Mouse (Mus musculus) cerebellum, postnatal 10 days (tissue): Measurements from ENCODE around the gene Cox19.
A peak's percentile ranks its signal among the peaks of the same experiment; 100 is the strongest.

Source experiments
- DNase-seq, 2 experiments: peaks; one replicate each; pipeline ENCODE4 v3.0.0; 2021; ENCODE audit warnings: mixed read lengths in 2 of 2

The Cox19 gene

DNA sequence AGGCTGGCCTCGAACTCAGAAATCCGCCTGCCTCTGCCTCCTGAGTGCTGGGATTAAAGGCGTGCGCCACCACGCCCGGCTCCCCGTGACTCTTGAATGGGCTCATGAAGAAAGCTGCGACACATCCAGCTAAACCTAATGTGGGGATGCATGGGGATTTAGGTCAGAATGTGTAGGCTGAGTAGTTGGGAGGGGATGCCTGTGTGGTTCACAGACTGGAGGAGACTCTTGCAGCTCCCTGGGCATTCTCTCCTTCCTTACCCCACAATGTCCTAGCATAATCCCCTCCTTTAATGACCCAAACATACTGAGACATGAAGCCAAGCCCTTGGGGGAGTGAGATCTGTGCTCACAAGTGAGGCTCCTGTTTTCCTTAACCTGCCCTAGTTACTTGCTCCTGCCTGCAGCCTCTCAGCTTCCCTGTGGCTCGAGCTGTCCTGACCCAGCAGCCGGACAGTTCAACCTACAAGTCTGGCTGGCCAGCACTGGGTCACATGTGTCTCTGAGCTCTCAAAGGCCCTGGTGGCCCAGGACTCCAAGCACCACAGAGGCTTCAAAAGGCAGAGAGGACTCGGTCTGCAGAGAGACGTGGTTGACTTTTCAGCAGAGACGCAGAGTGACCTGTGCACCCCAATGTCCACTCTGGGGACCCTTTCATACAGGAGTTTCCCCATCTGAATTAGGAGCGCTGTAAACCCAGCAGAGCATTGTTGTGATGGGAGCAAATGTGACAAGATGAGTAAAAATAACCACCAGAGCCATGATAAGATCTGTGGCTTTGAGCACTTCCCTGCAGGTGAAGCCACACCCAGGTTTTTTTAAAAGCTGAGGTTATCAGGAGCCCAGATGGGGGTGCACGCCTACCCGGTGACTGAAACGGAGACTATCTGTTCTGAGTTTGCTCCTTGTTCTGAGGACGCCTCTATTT, 30.6 kb upstream of the Cox19 start:
- peak in 1 of 2 experiments; percentile 31 for DNase-seq

DNA sequence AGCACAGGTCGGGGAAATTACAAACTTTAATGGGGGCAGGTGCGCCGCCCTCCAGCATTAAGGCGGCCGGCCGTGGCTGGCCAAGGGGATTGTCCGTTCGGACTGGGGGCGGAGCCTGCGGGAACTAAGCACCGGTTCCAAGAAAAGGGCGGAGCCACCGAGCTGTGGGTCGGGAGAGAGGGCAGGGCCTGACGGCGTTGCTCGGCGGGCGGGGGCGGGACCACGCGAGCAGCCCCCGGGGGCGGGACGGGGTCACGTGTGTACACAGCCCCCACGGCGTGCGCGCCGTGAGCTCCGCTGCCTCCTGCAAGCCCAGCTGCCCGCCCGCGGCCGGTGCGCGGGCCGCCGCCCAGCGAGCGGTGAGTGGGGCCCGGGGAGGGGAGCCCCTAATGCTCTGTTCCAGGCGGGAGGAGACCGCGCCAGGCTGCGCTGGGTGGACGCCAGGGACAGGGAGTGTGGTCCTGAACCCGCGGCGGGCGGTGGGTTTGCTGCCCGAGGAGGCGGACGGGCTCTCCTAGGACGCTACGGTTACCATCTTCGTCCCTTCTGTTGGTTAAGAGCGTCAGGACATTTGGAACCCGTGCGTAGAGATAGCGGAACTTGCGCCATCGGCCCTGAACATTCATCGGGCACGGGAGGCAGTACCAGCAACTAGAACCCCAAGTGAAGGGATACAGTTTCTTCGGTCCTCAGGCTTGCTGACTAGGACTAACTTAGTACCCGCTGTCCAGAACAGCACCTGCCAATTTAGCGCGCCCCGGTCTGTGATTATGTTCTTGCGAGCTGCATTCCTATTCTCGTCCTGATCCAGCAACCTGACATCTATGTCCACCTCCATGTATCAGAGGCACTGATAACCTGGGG, 29.4 kb upstream of the Cox19 start:
- peak; percentile 95 to 96 for DNase-seq

GRCm38 (mm10) chr5:139379771-139380384, 28.7 kb upstream of the Cox19 start:
- no peak for DNase-seq

- DNase-seq, result peak; percentile 60 to 61
These were observed 27.9 kb upstream of the Cox19 start for GRCm38 (mm10) chr5:139378986-139379629.

DNA sequence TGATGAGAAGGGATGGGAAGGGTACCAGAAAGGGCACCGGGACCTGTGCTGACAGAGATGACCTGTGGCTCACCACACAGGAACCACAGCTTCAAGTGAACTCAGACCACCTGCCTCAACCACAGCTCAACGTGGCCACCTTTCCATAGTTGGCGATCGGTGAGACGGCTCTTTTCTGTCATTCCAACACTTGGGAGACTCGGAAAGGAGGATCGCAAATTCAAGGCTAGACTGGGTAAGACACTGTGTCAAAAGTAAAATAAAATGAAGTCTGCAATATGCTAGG, 27.0 kb upstream of the Cox19 start:
- DNase-seq, result no peak

DNA sequence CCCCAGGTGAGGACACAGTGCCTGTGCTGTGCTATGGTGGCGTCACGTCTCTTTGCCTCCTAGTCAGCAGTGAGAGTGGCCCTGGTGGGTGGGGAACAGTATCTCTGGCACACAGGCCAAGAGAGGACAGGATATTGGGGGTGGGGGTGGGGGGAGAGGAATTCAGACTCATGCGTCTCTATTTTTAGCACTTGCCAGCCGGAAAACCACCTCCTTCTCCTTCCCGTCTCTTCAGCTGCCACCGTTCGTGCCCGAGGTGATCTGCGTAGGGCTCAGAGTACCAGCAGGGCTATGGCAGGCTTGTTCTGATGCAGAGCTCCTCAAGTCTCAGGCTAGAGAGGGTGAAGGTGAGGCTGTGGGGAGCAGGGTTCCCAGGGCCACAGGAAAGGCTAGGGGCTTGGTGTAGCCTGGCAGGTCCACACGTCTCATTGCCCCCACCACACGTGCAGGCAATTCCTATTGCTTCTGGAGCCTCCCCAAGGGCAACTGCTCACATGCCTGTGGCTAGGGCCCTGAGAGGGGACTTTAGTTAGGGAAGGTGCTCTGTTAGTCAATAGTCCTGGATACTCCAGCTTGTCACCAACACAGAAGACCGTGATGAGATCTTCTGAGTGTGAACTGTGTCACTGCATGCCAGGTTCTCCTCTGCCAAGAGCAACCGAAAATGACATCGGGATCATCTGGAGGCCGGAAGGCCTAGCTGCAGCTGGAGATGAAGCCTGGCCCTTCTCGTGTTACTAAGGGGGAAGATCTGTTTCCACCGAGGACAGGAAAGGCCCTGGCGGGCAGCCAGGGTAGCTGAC, 26.5 kb upstream of the Cox19 start, which contains the start of gene Gpr146:
Gpr146 (plus strand) TSS at position 230 of the 803 bp plus-strand sequence.
- DNase-seq, result peak in 1 of 2 experiments; percentile 56

DNA sequence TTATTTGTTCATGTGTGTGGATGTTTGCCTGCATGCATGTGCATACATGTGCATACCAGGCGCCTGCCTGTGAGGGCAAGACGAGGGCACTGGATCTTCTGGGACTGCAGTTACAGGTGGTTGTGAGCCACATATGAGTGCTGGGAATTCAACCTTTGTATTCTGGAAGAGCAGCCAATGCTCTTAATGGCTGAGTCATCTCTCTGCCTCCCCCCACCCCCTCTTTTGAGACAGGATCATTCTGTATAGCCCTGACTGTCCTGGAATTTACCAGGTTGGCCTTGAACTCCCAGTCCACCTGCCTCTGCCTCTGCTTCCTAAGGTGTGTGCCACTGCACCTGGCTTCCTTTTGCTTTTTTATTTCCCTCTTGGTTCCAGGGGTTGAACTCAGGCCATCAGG, 23.6 kb upstream of the Cox19 start:
- DNase-seq, result no peak

DNA sequence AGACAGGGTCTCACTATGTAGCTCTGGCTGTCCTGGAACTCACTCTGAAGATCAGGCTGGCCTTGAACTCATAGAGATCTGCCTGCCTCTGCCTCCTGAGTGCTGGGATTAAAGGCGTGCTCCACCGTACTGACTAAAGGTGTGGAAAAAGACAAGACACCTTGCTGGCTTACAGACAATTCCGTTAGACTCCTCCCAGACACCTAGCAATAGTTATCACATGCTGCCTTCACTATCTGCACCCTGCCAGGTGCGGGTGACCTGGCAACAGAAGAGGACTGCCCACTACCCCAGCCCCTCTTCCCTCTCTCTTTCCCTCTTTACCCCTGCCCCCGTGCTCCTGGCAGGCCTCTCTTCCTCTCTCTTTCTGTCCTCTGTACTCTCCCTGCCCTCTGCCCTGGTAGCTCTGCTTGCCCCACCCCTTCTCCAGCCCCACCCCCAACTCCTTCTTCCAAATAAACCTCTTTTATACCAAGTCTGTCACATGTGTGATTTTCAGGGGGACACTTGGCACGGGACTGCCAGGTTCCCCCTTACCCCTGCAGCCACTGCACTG, 22.7 kb upstream of the Cox19 start:
- DNase-seq, result no peak

DNA sequence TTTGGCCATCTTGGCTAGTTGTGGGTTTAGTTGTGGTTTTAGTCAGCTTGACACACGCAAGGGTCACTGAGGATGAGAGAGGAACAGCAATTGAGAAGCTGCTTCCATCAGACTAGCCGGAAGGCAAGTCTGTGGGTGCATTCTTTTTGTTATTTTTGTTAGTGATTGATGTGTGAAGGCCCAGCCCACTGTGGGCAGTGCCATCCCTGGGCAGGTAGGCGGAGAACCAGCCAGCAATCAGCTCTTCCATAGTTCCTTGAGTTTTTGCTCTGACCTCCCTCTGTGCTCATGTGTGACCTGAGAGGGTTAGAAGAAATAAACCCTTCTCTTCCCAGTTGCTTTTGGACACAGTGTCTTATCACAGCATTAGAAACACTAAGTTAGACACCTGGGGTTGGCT, 21.9 kb upstream of the Cox19 start:
- no peak for DNase-seq

- DNase-seq, result peak; percentile 95 to 96
These were observed 20.6 kb upstream of the Cox19 start for GRCm38 (mm10) chr5:139371631-139372401.

GRCm38 (mm10) chr5:139371118-139371517, 19.9 kb upstream of the Cox19 start:
- no peak for DNase-seq

DNA sequence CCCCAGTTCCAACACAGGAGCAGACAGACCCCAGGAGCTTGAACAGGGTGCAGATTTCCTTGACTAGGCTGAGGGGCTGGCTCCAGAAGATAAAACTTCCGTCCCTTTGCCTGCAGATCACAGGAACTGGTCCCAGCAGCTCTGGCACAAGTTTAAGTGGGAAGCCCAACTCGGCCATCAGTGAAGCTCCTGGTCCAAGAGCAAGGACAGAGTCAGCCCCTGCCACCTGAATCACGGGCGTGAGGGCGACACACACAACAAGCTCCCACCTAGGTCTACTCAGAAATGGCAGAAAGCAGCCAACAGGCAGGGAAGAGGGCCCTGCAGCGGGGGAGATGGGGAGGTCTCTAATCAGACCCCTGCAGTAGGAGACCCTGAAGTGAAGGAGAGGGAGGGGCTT, 19.1 kb upstream of the Cox19 start:
- peak in 1 of 2 experiments; percentile 10 for DNase-seq

GRCm38 (mm10) chr5:139368638-139369320, 17.6 kb upstream of the Cox19 start:
- no peak for DNase-seq

DNA sequence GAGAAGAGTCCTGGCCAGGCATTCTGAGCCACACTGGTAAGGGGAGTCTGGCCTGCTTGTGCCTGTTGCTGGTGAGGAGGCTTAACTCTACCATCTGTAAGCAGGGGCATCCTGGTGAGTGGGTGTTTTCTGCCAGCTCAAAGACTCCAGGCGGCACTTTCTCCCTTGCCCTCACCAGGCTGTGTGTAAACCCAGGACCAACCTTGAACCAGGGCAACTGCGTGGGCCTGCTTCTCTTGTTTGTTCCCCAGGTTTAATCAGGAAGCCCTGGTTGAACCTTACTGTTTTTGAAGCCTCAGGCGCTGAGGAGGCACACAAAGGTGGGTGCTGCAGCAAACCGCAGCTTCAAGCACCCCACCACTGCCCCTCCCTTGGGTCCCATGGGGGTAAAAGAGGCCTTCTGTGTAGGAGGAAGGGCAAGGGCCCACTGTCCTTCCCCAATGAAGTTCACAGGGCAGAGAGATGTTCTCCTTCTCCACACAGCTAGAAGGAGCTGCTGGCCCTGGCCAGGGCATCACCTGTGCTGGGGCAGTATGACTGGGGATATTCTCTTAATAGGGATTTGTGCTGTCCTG, 16.8 kb upstream of the Cox19 start:
- DNase-seq, result no peak

DNA sequence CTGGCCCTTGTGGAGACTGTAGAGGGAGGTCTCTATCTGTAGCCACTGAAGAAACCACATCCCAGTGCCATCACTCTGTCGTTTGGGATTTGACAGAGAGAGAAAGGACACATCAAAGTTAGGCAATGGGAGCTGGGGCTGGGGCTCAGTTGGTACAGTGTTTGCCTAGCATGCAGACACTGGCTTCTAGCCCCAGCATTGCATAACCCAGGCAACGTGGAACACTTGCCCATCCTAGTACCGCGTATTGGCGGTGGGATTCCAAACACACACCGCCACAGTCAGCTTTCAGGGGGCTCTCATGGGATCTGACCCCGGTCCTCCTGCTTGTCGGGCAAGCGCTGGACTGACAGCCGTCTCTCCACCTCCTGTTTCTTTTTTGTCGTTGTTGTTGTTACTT, 15.3 kb upstream of the Cox19 start:
- DNase-seq, result no peak

- DNase-seq, result no peak
These were observed 14.6 kb upstream of the Cox19 start for GRCm38 (mm10) chr5:139365827-139366226.

- peak; percentile 64 to 67 for DNase-seq
These were observed 13.8 kb upstream of the Cox19 start for GRCm38 (mm10) chr5:139364911-139365571.

DNA sequence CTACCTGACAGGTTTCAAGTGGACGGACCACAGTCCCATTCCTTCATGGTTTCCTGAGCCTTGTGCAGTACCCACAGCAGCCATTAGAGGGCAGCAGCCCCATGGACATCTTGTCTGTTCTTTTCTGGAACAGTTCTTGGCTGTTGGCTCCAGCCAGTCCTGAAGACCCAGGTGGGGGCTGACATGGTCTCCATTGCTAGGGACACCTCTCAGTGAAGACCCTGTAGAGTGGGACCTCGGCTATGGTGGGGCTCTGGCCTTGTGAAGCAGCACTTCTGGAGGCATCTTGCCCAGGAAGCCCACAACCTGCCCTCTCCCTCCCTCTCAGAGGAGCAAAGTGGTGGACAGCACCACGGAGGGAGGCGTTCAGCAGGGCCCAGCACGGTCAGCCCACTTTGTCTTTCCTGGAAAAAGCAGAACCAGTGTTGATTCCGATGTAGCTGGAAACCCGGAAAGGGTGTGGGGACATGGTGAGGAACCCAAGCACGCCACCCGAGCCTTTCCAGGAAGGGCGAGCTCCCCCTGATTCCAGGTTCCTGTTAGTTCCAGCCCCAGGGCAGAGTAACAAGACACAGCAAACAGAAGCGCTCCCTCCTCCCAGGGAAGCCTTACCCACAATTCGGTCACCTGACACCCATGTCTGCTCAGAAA, 13.2 kb upstream of the Cox19 start:
- peak; percentile 98 to 99 for DNase-seq

- DNase-seq, result peak; percentile 86 to 87
These were observed 12.6 kb upstream of the Cox19 start for GRCm38 (mm10) chr5:139363858-139364257.
